Mouse (Mus musculus): ENCODE data around the gene Oard1.

GRCm38 (mm10) chr17:48407910-48408525 lies 1.8 kb upstream of the Oard1 start:
- TF ChIP-seq CTCF (IDR thresholded peaks at IDR 0.05; ENCODE audit: low read depth, low read length) (no peak), EP300 (IDR thresholded peaks at IDR 0.05; ENCODE audit: insufficient read depth, low read depth, low read length) (no peak), POLR2A (IDR thresholded peaks at IDR 0.05; ENCODE audit: insufficient read depth, low read length) (no peak)
